Mouse (Mus musculus) bone marrow macrophage, adult 2 months (primary cell): Measurements from ENCODE around the gene Svbp.

Experiments
- CTCF ChIP-seq: IDR thresholded peaks from 2 replicates; pipeline ENCODE4 v1.5.1; 2012; ENCODE audit warnings: low read depth, mild to moderate bottlenecking, low read length, moderate library complexity
- POLR2A ChIP-seq: IDR thresholded peaks from 2 replicates; pipeline ENCODE4 v1.6.1; 2012; ENCODE audit warnings: mild to moderate bottlenecking, low read depth, low read length, borderline replicate concordance

DNA sequence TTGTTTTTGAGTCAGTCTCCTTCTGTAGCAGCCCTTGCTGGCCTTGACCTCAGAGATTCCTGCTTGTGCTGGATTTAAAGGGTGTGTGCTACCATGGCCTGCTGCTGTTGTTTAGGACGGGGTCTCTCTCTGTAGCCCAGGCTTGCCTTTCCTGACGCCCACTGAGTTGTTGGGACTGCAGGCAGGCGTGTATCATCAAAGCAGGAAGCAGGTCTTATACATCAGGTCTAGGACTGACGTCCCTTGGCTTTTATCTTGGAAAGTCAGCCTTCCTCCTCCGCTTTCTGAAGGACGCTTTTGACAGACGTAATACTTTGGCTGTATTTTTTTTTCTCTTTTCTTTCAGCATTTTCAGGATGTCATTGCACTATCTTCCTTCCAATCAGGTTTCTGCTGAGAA lies 29.2 kb upstream of the Svbp start:
- TF ChIP-seq CTCF (no peak), POLR2A (no peak)
